ENCODE assay signal across 26 mouse cellular contexts in genomic region chr11:88346066-88346465, GRCm38 (mm10). TPM values are rescaled to one million over a fixed set of nuclear protein-coding genes. Genes with fewer than 3 reads are reported as not detected.
"Had no signal": no experiment of that assay in that cellular context is flagged by ENCODE, and none has a peak within 500 bp of the region (broad histone marks: within the 10 kb centered on the region; RNA-seq: fewer than 3 reads in every experiment).

No protein-coding gene starts in this region.

- DNase-seq: kidney, postnatal 14 days; kidney, postnatal 4 days; left cerebral cortex, postnatal 4 days; liver, embryonic 13.5 days; lung, adult 2 months; lung, postnatal 14 days; lung, postnatal 4 days; midbrain, embryonic 14.5 days; thymus, adult 2 months; thymus, postnatal 14 days; thymus, postnatal 4 days had no signal

- H3K4me1 ChIP-seq: limb, embryonic 13.5 days; liver, embryonic 13.5 days had no signal

- H3K9ac ChIP-seq: limb, embryonic 13.5 days; liver, embryonic 13.5 days had no signal

- H3K36me3 ChIP-seq: liver, embryonic 13.5 days had no signal

- H3K27ac ChIP-seq: limb, embryonic 13.5 days; liver, embryonic 13.5 days; stomach, postnatal 0 days had no signal

- H3K9me3 ChIP-seq: limb, embryonic 13.5 days; liver, embryonic 13.5 days had no signal

- H3K4me3 ChIP-seq: limb, embryonic 13.5 days; liver, embryonic 13.5 days had no signal

- H3K4me2 ChIP-seq: limb, embryonic 13.5 days; liver, embryonic 13.5 days; midbrain, embryonic 11.5 days had no signal

- H3K27me3 ChIP-seq: limb, embryonic 13.5 days; liver, embryonic 13.5 days had no signal

RNA-seq across cellular contexts. Expression of gene Ccdc182, which starts 52.2 kb away (rescaled TPM):
- total RNA-seq: layer of hippocampus, adult 18-20 months; layer of hippocampus, postnatal 14 days; left cerebral cortex, adult 8-10 months; left cerebral cortex, postnatal 14 days; left cerebral cortex, postnatal 4 days; liver, adult 2 months; megakaryocyte progenitor cell, adult 5-6 weeks; megakaryocyte-erythroid progenitor cell, adult 5-6 weeks; midbrain, postnatal 0 days had no signal
- polyA plus RNA-seq: liver, adult 2 months; liver, embryonic 13.5 days; liver, embryonic 16.5 days; lung, adult 2 months; lung, embryonic 16.5 days; small intestine, adult 2 months; stomach, embryonic 14.5 days; stomach, postnatal 0 days; thymus, adult 2 months had no signal
